Mouse (Mus musculus) kidney, embryonic 14.5 days (tissue): Measurements from ENCODE around the gene Mmp21. TPM values are rescaled to one million over a fixed set of nuclear protein-coding genes. Genes with fewer than 3 reads are reported as not detected.

Experiments
- ATAC-seq: fragments of 200-750 bp; cut with Nextera tagmentation; 2 replicates; pipeline ENCODE4 v1.8.0; 2017; ENCODE audit warnings: moderate number of reproducible peaks, mild to moderate bottlenecking, moderate TSS enrichment, moderate library complexity; ENCODE audit not compliant: low FRiP score, low TSS enrichment
- H3K27ac ChIP-seq: fragments of 300-500 bp; sonication (generic); 2 replicates; pipeline ENCODE4 v1.5.1; 2014; ENCODE audit warnings: low read depth, mild to moderate bottlenecking, low read length, moderate library complexity, mixed read lengths
- H3K27me3 ChIP-seq: fragments of 300-500 bp; sonication (generic); 2 replicates; pipeline ENCODE4 v1.6.1; 2014; ENCODE audit warnings: mild to moderate bottlenecking, low read length; ENCODE audit not compliant: control insufficient read depth, insufficient read depth
- H3K36me3 ChIP-seq: fragments of 300-500 bp; sonication (generic); 2 replicates; pipeline ENCODE4 v1.6.1; 2014; ENCODE audit warnings: low read length, mixed read lengths; ENCODE audit not compliant: control insufficient read depth, insufficient read depth
- H3K4me1 ChIP-seq: fragments of 300-500 bp; sonication (generic); 2 replicates; pipeline ENCODE4 v1.6.1; 2014; ENCODE audit warnings: low read length, mixed read lengths; ENCODE audit not compliant: control insufficient read depth, insufficient read depth
- H3K4me2 ChIP-seq: fragments of 300-500 bp; sonication (generic); replicated peaks from 2 replicates; pipeline ENCODE4 v1.6.1; 2014; ENCODE audit warnings: low read depth, mild to moderate bottlenecking, low read length
- H3K4me3 ChIP-seq: fragments of 300-500 bp; sonication (generic); 2 replicates; pipeline ENCODE4 v1.5.1; 2014; ENCODE audit warnings: mild to moderate bottlenecking, low read length
- H3K9ac ChIP-seq: fragments of 300-500 bp; sonication (generic); 2 replicates; pipeline ENCODE4 v1.6.1; 2014; ENCODE audit warnings: low read depth, mild to moderate bottlenecking, low read length, moderate library complexity
- H3K9me3 ChIP-seq: fragments of 300-500 bp; sonication (generic); 2 replicates; pipeline ENCODE4 v1.6.1; 2016; ENCODE audit warnings: low read length; ENCODE audit not compliant: control insufficient read depth
- WGBS: fragments of 180-500 bp; shearing (Covaris S2); extraction: QIAGEN DNeasy Blood & Tissue Kit; methylation state at CpG from one replicate; pipeline ENCODE4 v1.1.7; 2014; 5-methylcytosine and 5-hydroxymethylcytosine counted together
- polyA plus RNA-seq: library from polyadenylated mRNA; unstranded; fragments of >200 nt; fragmentation: Nextera tagmentation; extraction: Ambion mirVana; gene quantifications from 2 replicates; pipeline ENCODE4 v1.2.1, GENCODE M21; 2014

The Mmp21 gene
- polyA plus RNA-seq, 1 experiment from 2014 or later = not detected

DNA sequence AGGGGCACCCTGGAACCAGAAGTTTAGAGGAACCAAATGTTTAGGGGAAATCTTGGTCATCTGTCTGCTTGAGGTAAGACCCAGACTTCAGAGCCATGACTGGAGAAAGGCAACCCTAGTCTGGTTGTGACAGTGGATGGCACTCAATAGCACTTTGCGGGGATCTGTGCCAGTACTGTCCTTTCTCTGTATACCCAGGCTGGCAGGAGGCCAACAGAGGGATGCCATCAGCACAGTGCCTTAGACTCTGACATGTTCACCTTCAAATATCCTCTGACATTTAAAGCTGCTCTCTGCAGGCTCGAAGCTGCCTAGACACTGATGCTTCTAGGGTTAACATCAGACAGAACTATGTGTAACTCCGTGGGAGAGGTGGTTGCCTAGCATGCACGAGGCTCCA is 422 bp downstream of the Mmp21 start:
- no peak for ATAC-seq
- Histone ChIP-seq H3K9me3 (no peaks in the 10 kb centered on the region; the same call in 1 of the 2 replicates), H3K36me3 (no peaks in the 10 kb centered on the region), H3K4me2 (no peak overlapping the region), H3K27me3 (no peaks in the 10 kb centered on the region), H3K4me3 (no peak overlapping the region), H3K9ac (no peak overlapping the region), H3K27ac (no peak overlapping the region), H3K4me1 (no peaks in the 10 kb centered on the region)
- WGBS = 66% methylated on average over 4 of the region's 4 CpGs

DNA sequence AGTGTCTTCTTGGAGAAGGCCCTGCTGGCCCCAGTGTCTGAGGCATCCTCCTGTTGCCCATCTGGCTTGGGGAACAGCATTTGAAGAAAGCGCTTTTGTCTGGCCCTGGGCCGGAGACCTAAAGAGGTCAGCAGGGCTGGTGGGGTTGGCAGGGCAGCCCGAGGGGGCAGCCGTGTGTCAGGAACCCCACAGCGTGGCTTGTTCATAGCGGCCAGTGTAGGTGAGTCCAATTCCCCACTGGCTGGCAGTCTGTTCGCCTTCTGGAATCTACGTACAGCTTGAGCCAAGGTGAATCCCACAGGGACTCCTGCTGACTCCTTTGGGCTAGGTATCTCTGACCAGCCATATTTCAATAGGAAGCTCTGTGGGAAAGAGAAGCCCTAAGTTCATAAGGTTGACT is 1.1 kb downstream of the Mmp21 start:
- ATAC-seq = no peak
- peaks cover 4% of the 10 kb centered on the region; the same call in 1 of the 2 replicates for H3K36me3 ChIP-seq
- H3K9me3 ChIP-seq = no peaks in the 10 kb centered on the region
- WGBS = 89% methylated on average over 8 of the region's 8 CpGs
- H3K4me1 ChIP-seq = no peaks in the 10 kb centered on the region
- no peak overlapping the region for H3K27ac ChIP-seq
- H3K4me3 ChIP-seq = no peak overlapping the region
- no peaks in the 10 kb centered on the region for H3K27me3 ChIP-seq
- H3K9ac ChIP-seq = no peak overlapping the region
- no peak overlapping the region for H3K4me2 ChIP-seq

DNA sequence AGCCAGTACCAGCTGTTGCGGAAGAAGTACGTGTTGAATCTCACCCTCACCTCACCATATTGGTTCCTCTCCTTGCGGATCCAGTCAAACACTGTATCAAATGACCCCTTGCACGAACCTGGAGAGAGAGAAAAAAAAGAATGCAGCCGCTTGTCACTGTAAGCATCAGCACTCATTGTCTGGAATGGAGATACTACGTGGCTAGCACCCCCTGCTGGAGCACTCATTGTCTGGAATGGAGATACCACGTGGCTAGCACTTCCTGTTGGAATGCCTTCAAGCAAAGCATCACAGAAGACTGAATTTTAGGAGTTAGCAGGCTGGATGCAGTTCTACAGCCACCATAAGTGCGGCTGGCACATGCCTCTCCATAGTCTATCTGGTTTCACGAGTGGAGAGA is 3.9 kb downstream of the Mmp21 start:
- Histone ChIP-seq H3K4me1 (no peaks in the 10 kb centered on the region), H3K27me3 (no peaks in the 10 kb centered on the region), H3K4me2 (no peak overlapping the region), H3K27ac (no peak overlapping the region), H3K4me3 (no peak overlapping the region), H3K9ac (no peak overlapping the region), H3K9me3 (no peaks in the 10 kb centered on the region), H3K36me3 (peaks cover 30% of the 10 kb centered on the region)
- 73% methylated on average over 9 of the region's 9 CpGs for WGBS
- ATAC-seq = no peak

DNA sequence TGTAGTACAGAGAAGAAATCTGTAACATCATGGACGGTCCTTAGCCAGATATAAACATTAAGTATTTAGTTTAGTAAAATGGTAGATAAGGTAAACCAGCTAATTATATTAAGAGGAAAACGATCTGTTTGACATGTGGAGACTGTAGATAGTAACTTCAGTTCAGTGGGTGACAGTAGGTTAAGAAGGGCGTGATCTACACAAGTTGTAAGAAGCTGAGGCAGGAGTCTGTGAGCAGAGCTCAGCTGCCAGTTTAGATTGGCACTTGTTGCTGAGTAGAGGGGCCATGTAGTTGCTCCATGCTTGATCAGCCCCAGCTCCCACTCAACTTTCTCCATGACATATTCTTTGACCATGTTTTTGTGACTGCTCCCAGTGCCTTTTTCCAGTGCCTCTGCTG is 9.0 kb downstream of the Mmp21 start:
- peaks cover 78% of the 10 kb centered on the region for H3K36me3 ChIP-seq
- no peak overlapping the region for H3K9ac ChIP-seq
- H3K4me2 ChIP-seq = no peak overlapping the region
- no peaks in the 10 kb centered on the region for H3K27me3 ChIP-seq
- H3K27ac ChIP-seq = no peak overlapping the region
- 93% methylated on average over 3 of the region's 3 CpGs for WGBS
- H3K4me3 ChIP-seq = no peak overlapping the region
- H3K9me3 ChIP-seq = no peaks in the 10 kb centered on the region
- no peak for ATAC-seq
- no peaks in the 10 kb centered on the region for H3K4me1 ChIP-seq

DNA sequence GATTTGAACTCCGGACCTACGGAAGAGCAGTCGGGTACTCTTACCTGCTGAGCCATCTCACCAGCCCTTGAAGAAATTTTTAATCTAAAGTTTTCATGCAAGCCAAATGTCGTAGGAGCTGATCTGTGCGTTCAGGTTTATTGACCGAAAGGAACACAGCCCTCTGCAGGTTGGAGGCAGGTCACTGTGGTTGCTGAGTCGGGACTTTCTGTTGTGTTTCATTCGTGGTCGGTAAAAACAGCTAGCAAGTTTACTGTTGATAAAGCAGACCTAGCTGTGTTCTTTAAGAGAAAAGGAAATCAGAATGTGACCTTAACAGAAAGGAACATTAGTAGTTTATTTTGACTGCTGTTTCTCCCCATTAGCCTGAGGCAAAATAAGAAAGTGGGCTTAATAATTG is 9.9 kb downstream of the Mmp21 start:
- no peaks in the 10 kb centered on the region for H3K9me3 ChIP-seq
- H3K27me3 ChIP-seq = no peaks in the 10 kb centered on the region
- no peak overlapping the region for H3K4me2 ChIP-seq
- H3K36me3 ChIP-seq = peaks cover 87% of the 10 kb centered on the region
- H3K9ac ChIP-seq = no peak overlapping the region
- no peaks in the 10 kb centered on the region for H3K4me1 ChIP-seq
- no peak for ATAC-seq
- 91% methylated on average over 9 of the region's 9 CpGs for WGBS
- H3K27ac ChIP-seq = no peak overlapping the region
- no peak overlapping the region for H3K4me3 ChIP-seq

DNA sequence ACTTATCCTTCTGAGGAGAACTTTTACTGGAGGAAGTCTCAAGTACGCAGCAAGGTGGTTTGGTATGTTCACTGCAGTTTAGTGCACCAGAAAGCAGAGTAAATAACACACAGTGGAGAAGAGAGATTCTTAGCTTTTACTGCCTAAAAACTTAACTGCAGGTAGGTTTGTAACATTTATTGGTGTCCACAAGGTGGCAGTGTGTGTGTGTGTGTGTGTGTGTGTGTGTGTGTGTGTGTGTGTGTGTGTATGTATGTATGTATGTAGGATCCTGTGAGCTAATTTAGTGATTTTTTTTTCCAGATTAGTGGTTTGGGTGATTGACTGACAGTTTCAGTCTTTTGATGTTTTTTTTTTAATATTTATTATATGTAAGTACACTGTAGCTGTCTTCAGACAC is 10.8 kb downstream of the Mmp21 start:
- Histone ChIP-seq H3K27me3 (no peaks in the 10 kb centered on the region), H3K36me3 (peaks cover 93% of the 10 kb centered on the region), H3K27ac (no peak overlapping the region), H3K9me3 (no peaks in the 10 kb centered on the region), H3K4me2 (no peak overlapping the region), H3K4me1 (no peaks in the 10 kb centered on the region), H3K9ac (no peak overlapping the region), H3K4me3 (no peak overlapping the region)
- ATAC-seq = no peak
- WGBS = 92% methylated on average over 1 of the region's 1 CpGs

DNA sequence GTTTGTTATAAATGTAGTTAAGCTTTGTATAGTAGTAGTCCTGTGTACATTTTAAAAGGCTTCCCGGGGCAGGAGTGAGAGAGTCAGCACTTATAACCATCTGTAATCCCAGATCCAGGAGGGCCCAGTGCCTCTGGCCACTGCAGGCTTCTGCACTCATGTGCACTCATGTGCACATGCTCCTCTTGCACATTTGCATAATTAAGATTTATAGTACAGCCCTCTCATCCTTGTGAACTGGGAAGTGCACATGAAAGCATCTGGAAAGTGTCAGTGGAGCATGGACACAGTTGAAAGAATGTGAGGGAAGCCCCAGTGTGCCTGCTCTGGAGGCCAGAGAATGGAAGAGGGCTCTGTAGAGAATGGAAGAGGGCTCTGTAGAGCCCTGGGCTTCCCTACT is 17.4 kb downstream of the Mmp21 start:
- no peaks in the 10 kb centered on the region for H3K27me3 ChIP-seq
- H3K27ac ChIP-seq = no peak overlapping the region
- no peaks in the 10 kb centered on the region for H3K4me1 ChIP-seq
- H3K4me2 ChIP-seq = no peak overlapping the region
- no peaks in the 10 kb centered on the region for H3K9me3 ChIP-seq
- ATAC-seq = no peak
- H3K4me3 ChIP-seq = no peak overlapping the region
- H3K36me3 ChIP-seq = peaks cover 97% of the 10 kb centered on the region
- WGBS = 75% methylated on average over 1 of the region's 1 CpGs
- H3K9ac ChIP-seq = no peak overlapping the region

DNA sequence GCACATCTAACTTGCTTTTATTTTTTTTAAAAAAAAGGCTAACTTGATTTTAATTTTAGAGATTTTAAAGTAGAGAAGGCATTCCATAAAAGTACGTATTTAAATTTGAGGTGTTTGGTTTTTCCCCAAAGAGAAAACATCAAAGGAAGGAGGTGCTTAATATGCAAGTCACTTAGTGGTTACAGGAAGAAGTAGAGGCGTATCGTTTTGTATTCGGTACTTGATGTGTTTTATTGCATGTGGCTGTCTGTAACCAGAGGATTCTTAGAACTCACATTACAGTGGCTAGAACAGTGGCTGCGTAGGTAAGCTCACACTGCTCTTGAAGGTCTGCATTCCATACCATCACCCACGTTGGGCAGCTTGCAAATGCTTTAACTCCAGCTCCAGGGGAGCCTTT is 34.1 kb downstream of the Mmp21 start:
- no peak overlapping the region for H3K4me3 ChIP-seq
- WGBS = 91% methylated on average over 6 of the region's 6 CpGs
- H3K4me1 ChIP-seq = no peaks in the 10 kb centered on the region
- no peak for ATAC-seq
- peaks cover 95% of the 10 kb centered on the region for H3K36me3 ChIP-seq
- H3K27ac ChIP-seq = no peak overlapping the region
- no peak overlapping the region for H3K9ac ChIP-seq
- no peak overlapping the region for H3K4me2 ChIP-seq
- H3K9me3 ChIP-seq = no peaks in the 10 kb centered on the region
- H3K27me3 ChIP-seq = no peaks in the 10 kb centered on the region

DNA sequence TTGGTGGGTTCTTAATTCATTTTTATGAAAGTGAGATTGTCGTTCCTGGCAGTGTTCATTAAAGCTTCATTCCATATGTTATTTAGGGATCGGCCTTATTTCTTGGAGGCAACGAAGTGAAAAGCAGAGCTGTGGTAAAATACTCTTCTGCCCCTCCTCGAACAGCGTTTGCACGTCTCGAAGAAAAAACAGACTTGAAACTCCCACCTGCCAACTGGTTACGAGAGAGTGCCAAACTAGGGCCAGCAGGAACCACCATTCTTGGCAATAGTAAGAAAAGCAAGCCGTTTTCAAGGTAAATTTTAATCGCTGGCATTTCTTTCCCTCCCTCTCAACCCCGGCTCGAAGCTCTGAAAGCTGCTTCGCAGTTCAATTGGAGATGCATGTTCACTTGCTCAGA is 41.0 kb downstream of the Mmp21 start:
- Histone ChIP-seq H3K36me3 (peaks cover 46% of the 10 kb centered on the region), H3K4me2 (peak overlapping the region; percentile 80), H3K9ac (peak overlapping the region; percentile 86; the same call in 1 of the 2 replicates), H3K9me3 (no peaks in the 10 kb centered on the region), H3K4me3 (peak overlapping the region; percentile 94; the same call in 1 of the 2 replicates), H3K4me1 (peaks cover 4% of the 10 kb centered on the region), H3K27me3 (no peaks in the 10 kb centered on the region), H3K27ac (no peak overlapping the region)
- WGBS = 78% methylated on average over 13 of the region's 13 CpGs
- no peak for ATAC-seq

DNA sequence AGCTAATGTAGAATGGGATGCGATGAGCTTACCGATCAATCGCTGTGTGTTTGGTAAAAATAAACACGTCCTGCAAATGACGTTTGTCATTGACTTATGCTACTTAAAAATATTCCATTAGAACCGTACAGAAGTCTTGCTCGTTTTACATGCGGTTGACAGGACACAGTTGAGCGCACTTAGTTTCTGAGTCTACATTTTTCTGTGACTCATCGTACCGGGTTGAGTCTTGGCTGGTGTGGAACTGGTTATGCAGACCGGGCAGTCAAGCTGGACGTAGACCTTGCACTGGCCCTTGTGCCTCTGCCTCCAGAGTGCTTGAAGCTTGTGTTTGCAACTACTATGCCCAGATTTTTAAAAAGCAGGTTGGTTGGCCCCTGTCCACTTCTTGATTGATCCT is 41.6 kb downstream of the Mmp21 start:
- no peaks in the 10 kb centered on the region for H3K27me3 ChIP-seq
- H3K36me3 ChIP-seq = peaks cover 41% of the 10 kb centered on the region
- peak overlapping the region; percentile 80 for H3K4me2 ChIP-seq
- peak overlapping the region; percentile 94 for H3K4me3 ChIP-seq
- no peak for ATAC-seq
- H3K4me1 ChIP-seq = peaks cover 4% of the 10 kb centered on the region
- 8% methylated on average over 13 of the region's 13 CpGs for WGBS
- peak overlapping the region; percentile 86 for H3K9ac ChIP-seq
- no peaks in the 10 kb centered on the region for H3K9me3 ChIP-seq
- H3K27ac ChIP-seq = peak overlapping the region; percentile 66
